Mouse (Mus musculus) heart, embryonic 15.5 days (tissue): ENCODE data around the gene Gatd1. TPM values are rescaled to one million over a fixed set of nuclear protein-coding genes. Genes with fewer than 3 reads are reported as not detected.
A peak's percentile ranks its signal among the peaks of the same experiment; 100 is the strongest.
"Not testable (repeated sequence)": the region's sequence is repeated elsewhere in the genome, so short reads cannot be mapped to it uniquely, and the experiment has no call there.

ENCODE experiments used
- ATAC-seq: fragments of 200-750 bp; cut with Nextera tagmentation; replicated peaks from 2 replicates; pipeline ENCODE4 v1.8.0; 2017; ENCODE audit warnings: low read depth, moderate TSS enrichment; ENCODE audit not compliant: insufficient number of reproducible peaks, insufficient read depth, low FRiP score
- H3K27ac ChIP-seq: fragments of 300-500 bp; sonication (generic); 2 replicates; pipeline ENCODE4 v1.5.1; 2015; ENCODE audit warnings: mild to moderate bottlenecking, inconsistent platforms
- H3K27me3 ChIP-seq: fragments of 300-500 bp; sonication (generic); 2 replicates; pipeline ENCODE4 v1.6.1; 2015; ENCODE audit warnings: inconsistent platforms
- H3K36me3 ChIP-seq: fragments of 300-500 bp; sonication (generic); 2 replicates; pipeline ENCODE4 v1.6.1; 2015; ENCODE audit warnings: mild to moderate bottlenecking, inconsistent platforms
- H3K4me1 ChIP-seq: fragments of 300-500 bp; sonication (generic); replicated peaks from 2 replicates; pipeline ENCODE4 v1.6.1; 2015; ENCODE audit warnings: inconsistent platforms
- H3K4me2 ChIP-seq: fragments of 300-500 bp; sonication (generic); 2 replicates; pipeline ENCODE4 v1.6.1; 2015; ENCODE audit warnings: inconsistent platforms, mild to moderate bottlenecking, moderate library complexity
- H3K4me3 ChIP-seq: fragments of 300-500 bp; sonication (generic); 2 replicates; pipeline ENCODE4 v1.5.1; 2015; ENCODE audit warnings: mild to moderate bottlenecking, inconsistent platforms
- H3K9ac ChIP-seq: fragments of 300-500 bp; sonication (generic); 2 replicates; pipeline ENCODE4 v1.6.1; 2015; ENCODE audit warnings: mild to moderate bottlenecking, inconsistent platforms
- H3K9me3 ChIP-seq: fragments of 300-500 bp; sonication (generic); replicated peaks from 2 replicates; pipeline ENCODE4 v1.6.1; 2016; ENCODE audit warnings: inconsistent platforms
- WGBS: fragments of 180-500 bp; shearing (Covaris S2); methylation state at CpG from one replicate; pipeline ENCODE4 v1.1.7; 2015; ENCODE audit warnings: mixed read lengths; 5-methylcytosine and 5-hydroxymethylcytosine counted together
- polyA plus RNA-seq: library from polyadenylated mRNA; unstranded; fragments of >200 nt; fragmentation: Nextera tagmentation; extraction: Ambion mirVana; gene quantifications from 2 replicates; pipeline ENCODE4 v1.2.1, GENCODE M21; 2015

Gene Gatd1
- polyA plus RNA-seq, 1 experiment from 2014 or later = 25.5 TPM

GRCm38 (mm10) chr7:141420030-141420702 lies 6.2 kb upstream of the Gatd1 start:
- H3K4me2 ChIP-seq = no peak overlapping the region
- H3K27ac ChIP-seq = no peak overlapping the region
- H3K4me1 ChIP-seq = no peaks in the 10 kb centered on the region
- H3K4me3 ChIP-seq = no peak overlapping the region
- H3K9me3 ChIP-seq = no peaks in the 10 kb centered on the region
- WGBS = 72% methylated on average over 9 of the region's 9 CpGs
- no peak for ATAC-seq
- H3K36me3 ChIP-seq = no peaks in the 10 kb centered on the region
- no peaks in the 10 kb centered on the region for H3K27me3 ChIP-seq
- no peak overlapping the region for H3K9ac ChIP-seq

GRCm38 (mm10) chr7:141418970-141419369 lies 5.0 kb upstream of the Gatd1 start:
- Histone ChIP-seq H3K9me3 (no peaks in the 10 kb centered on the region), H3K4me1 (peaks cover 4% of the 10 kb centered on the region), H3K4me2 (no peak overlapping the region), H3K4me3 (no peak overlapping the region), H3K27me3 (no peaks in the 10 kb centered on the region), H3K27ac (no peak overlapping the region), H3K36me3 (no peaks in the 10 kb centered on the region), H3K9ac (no peak overlapping the region)
- no peak for ATAC-seq
- WGBS = 59% methylated on average over 7 of the region's 7 CpGs

- H3K9me3 ChIP-seq = no peaks in the 10 kb centered on the region
- no peak overlapping the region for H3K4me2 ChIP-seq
- no peak overlapping the region for H3K4me3 ChIP-seq
- WGBS = 64% methylated on average over 8 of the region's 8 CpGs
- no peaks in the 10 kb centered on the region for H3K27me3 ChIP-seq
- H3K9ac ChIP-seq = no peak overlapping the region
- H3K36me3 ChIP-seq = no peaks in the 10 kb centered on the region
- no peak overlapping the region for H3K27ac ChIP-seq
- peaks cover 8% of the 10 kb centered on the region for H3K4me1 ChIP-seq
- ATAC-seq = no peak
Observed at GRCm38 (mm10) chr7:141417731-141418681, 4.1 kb upstream of the Gatd1 start.

- peaks cover 11% of the 10 kb centered on the region for H3K4me1 ChIP-seq
- WGBS = 78% methylated on average over 6 of the region's 6 CpGs
- H3K27ac ChIP-seq = no peak overlapping the region
- H3K36me3 ChIP-seq = no peaks in the 10 kb centered on the region
- ATAC-seq = no peak
- no peak overlapping the region for H3K9ac ChIP-seq
- H3K9me3 ChIP-seq = no peaks in the 10 kb centered on the region
- H3K4me3 ChIP-seq = no peak overlapping the region
- H3K27me3 ChIP-seq = no peaks in the 10 kb centered on the region
- H3K4me2 ChIP-seq = no peak overlapping the region
Observed at GRCm38 (mm10) chr7:141416144-141416841, 2.4 kb upstream of the Gatd1 start.

GRCm38 (mm10) chr7:141413331-141413730 lies 605 bp downstream of the Gatd1 start:
- no peaks in the 10 kb centered on the region for H3K9me3 ChIP-seq
- peak overlapping the region; percentile 87 for H3K4me3 ChIP-seq
- no peaks in the 10 kb centered on the region for H3K27me3 ChIP-seq
- H3K27ac ChIP-seq = peak overlapping the region; percentile 87
- ATAC-seq = 0 out of 2 replicates have a peak, but pooled peaks have one; percentile 1
- H3K4me1 ChIP-seq = peaks cover 14% of the 10 kb centered on the region
- 3% methylated on average over 16 of the region's 16 CpGs for WGBS
- peak overlapping the region; percentile 84 for H3K9ac ChIP-seq
- no peaks in the 10 kb centered on the region for H3K36me3 ChIP-seq
- peak overlapping the region; percentile 77 for H3K4me2 ChIP-seq

- WGBS = 75% methylated on average over 1 of the region's 1 CpGs
- no peaks in the 10 kb centered on the region for H3K27me3 ChIP-seq
- H3K27ac ChIP-seq = no peak overlapping the region
- ATAC-seq = no peak
- H3K4me2 ChIP-seq = no peak overlapping the region
- H3K4me1 ChIP-seq = peaks cover 14% of the 10 kb centered on the region
- H3K36me3 ChIP-seq = peaks cover 8% of the 10 kb centered on the region; the same call in 1 of the 2 replicates
- H3K9me3 ChIP-seq = no peaks in the 10 kb centered on the region
- H3K9ac ChIP-seq = no peak overlapping the region
- H3K4me3 ChIP-seq = no peak overlapping the region
Observed at GRCm38 (mm10) chr7:141411667-141412066, 2.3 kb downstream of the Gatd1 start.

GRCm38 (mm10) chr7:141410631-141411030 lies 3.3 kb downstream of the Gatd1 start:
- no peak overlapping the region for H3K9ac ChIP-seq

GRCm38 (mm10) chr7:141408833-141409232 lies 5.1 kb downstream of the Gatd1 start:
- Histone ChIP-seq H3K36me3 (peaks cover 8% of the 10 kb centered on the region; the same call in 1 of the 2 replicates), H3K4me1 (peaks cover 10% of the 10 kb centered on the region), H3K9ac (no peak overlapping the region), H3K27me3 (no peaks in the 10 kb centered on the region), H3K4me2 (no peak overlapping the region), H3K9me3 (no peaks in the 10 kb centered on the region), H3K27ac (no peak overlapping the region), H3K4me3 (no peak overlapping the region)
- peak; percentile 79 for ATAC-seq
- 14% methylated on average over 11 of the region's 11 CpGs for WGBS

More at GRCm38 (mm10) chr7:141410631-141411030, 3.3 kb downstream of the Gatd1 start:
- peaks cover 8% of the 10 kb centered on the region; the same call in 1 of the 2 replicates for H3K36me3 ChIP-seq
- no peak for ATAC-seq
- no peak overlapping the region for H3K4me3 ChIP-seq
- H3K27ac ChIP-seq = no peak overlapping the region
- H3K27me3 ChIP-seq = no peaks in the 10 kb centered on the region
- H3K4me2 ChIP-seq = no peak overlapping the region
- 88% methylated on average over 8 of the region's 8 CpGs for WGBS
- peaks cover 14% of the 10 kb centered on the region for H3K4me1 ChIP-seq
- H3K9me3 ChIP-seq = no peaks in the 10 kb centered on the region

GRCm38 (mm10) chr7:141407670-141408069 lies 6.3 kb downstream of the Gatd1 start:
- not testable (repeated sequence) for H3K9ac ChIP-seq, H3K27me3 ChIP-seq, H3K9me3 ChIP-seq, H3K27ac ChIP-seq, H3K4me2 ChIP-seq, ATAC-seq, H3K4me3 ChIP-seq, H3K4me1 ChIP-seq
- peaks cover 11% of the 10 kb centered on the region for H3K36me3 ChIP-seq
- 94% methylated on average over 7 of the region's 7 CpGs for WGBS

- H3K9me3 ChIP-seq = no peaks in the 10 kb centered on the region
- WGBS = 72% methylated on average over 4 of the region's 4 CpGs
- no peak overlapping the region for H3K4me2 ChIP-seq
- no peak overlapping the region for H3K4me3 ChIP-seq
- no peaks in the 10 kb centered on the region for H3K27me3 ChIP-seq
- ATAC-seq = no peak
- H3K4me1 ChIP-seq = peaks cover 3% of the 10 kb centered on the region
- H3K36me3 ChIP-seq = peaks cover 30% of the 10 kb centered on the region
- H3K9ac ChIP-seq = no peak overlapping the region
- no peak overlapping the region for H3K27ac ChIP-seq
Observed at GRCm38 (mm10) chr7:141405466-141405865, 8.5 kb downstream of the Gatd1 start.

- H3K4me1 ChIP-seq = no peaks in the 10 kb centered on the region
- H3K27ac ChIP-seq = no peak overlapping the region
- 0 out of 2 replicates have a peak, but pooled peaks have one; percentile 51 for ATAC-seq
- H3K36me3 ChIP-seq = peaks cover 49% of the 10 kb centered on the region
- no peak overlapping the region for H3K4me3 ChIP-seq
- no peaks in the 10 kb centered on the region for H3K27me3 ChIP-seq
- no peaks in the 10 kb centered on the region for H3K9me3 ChIP-seq
- H3K4me2 ChIP-seq = no peak overlapping the region
- WGBS = 46% methylated on average over 5 of the region's 5 CpGs
- no peak overlapping the region for H3K9ac ChIP-seq
Observed at GRCm38 (mm10) chr7:141403305-141403704, 10.6 kb downstream of the Gatd1 start.
